Mouse (Mus musculus) CD4-positive, CD25-positive, alpha-beta regulatory T cell (primary cell): ENCODE measurements around the gene Olfr921. TPM values are rescaled to one million over a fixed set of nuclear protein-coding genes. Genes with fewer than 3 reads are reported as not detected.

Source experiments
- polyA plus RNA-seq: library from polyadenylated mRNA; unstranded; fragments of 100-300 nt; shearing (Covaris generic); gene quantifications from one replicate; pipeline ENCODE4 v1.2.1, GENCODE M21; 2017

Gene Olfr921
- polyA plus RNA-seq, result 0.06 TPM

GRCm38 (mm10) chr9:38772768-38773167 lies at the start of gene Olfr921:
Olfr921 (plus strand) TSS chr9:38773068.

GRCm38 (mm10) chr9:38751999-38752398 lies 20.9 kb upstream of the Olfr921 start, which contains the start of gene Olfr920:
Olfr920 (plus strand) TSS chr9:38752299.

GRCm38 (mm10) chr9:38814314-38814713 lies 41.4 kb downstream of the Olfr921 start, which contains the start of gene Olfr922:
Olfr922 (plus strand) TSS chr9:38814614.

GRCm38 (mm10) chr9:38826245-38826644 lies 53.4 kb downstream of the Olfr921 start, which contains the start of gene Olfr923:
Olfr923 (plus strand) TSS chr9:38826545.

Other genes with a start within 250 kb of the Olfr921 start
- gene Olfr910, start 235.2 kb upstream of the Olfr921 start, polyA plus RNA-seq, result not detected
- 0.08 TPM for gene Olfr912, start 192.9 kb upstream of the Olfr921 start, polyA plus RNA-seq
- not detected for gene Olfr913, start 180.3 kb upstream of the Olfr921 start, polyA plus RNA-seq
- gene Olfr914, start 168.0 kb upstream of the Olfr921 start, polyA plus RNA-seq, result not detected
- gene Olfr916, start 113.2 kb upstream of the Olfr921 start, polyA plus RNA-seq, result 0.08 TPM
- not detected for gene Olfr917, start 107.2 kb upstream of the Olfr921 start, polyA plus RNA-seq
- gene Olfr918, start 98.5 kb upstream of the Olfr921 start, polyA plus RNA-seq, result not detected
- gene Olfr919, start 69.4 kb upstream of the Olfr921 start, polyA plus RNA-seq, result not detected
- 40.3 TPM for gene Vwa5a, start 54.8 kb upstream of the Olfr921 start, polyA plus RNA-seq
- gene Olfr920, start 20.8 kb upstream of the Olfr921 start, polyA plus RNA-seq, result 0.10 TPM
- not detected for gene Olfr922, start 41.5 kb downstream of the Olfr921 start, polyA plus RNA-seq
- gene Olfr923, start 53.5 kb downstream of the Olfr921 start, polyA plus RNA-seq, result 0.24 TPM
- gene Olfr924, start 71.4 kb downstream of the Olfr921 start, polyA plus RNA-seq, result not detected
- not detected for gene Olfr26, start 82.0 kb downstream of the Olfr921 start, polyA plus RNA-seq
- not detected for gene Olfr926, start 104.1 kb downstream of the Olfr921 start, polyA plus RNA-seq
- gene Olfr930, start 156.7 kb downstream of the Olfr921 start, polyA plus RNA-seq, result not detected
- gene Olfr933, start 199.2 kb downstream of the Olfr921 start, polyA plus RNA-seq, result not detected
- not detected for gene Olfr934, start 215.2 kb downstream of the Olfr921 start, polyA plus RNA-seq
- not detected for gene Olfr935, start 226.6 kb downstream of the Olfr921 start, polyA plus RNA-seq